Comparison of ENCODE assay signal across 8 mouse cellular contexts in genomic region chr14:105898266-105899111, GRCm38 (mm10). TPM values are rescaled to one million over a fixed set of nuclear protein-coding genes. Genes with fewer than 3 reads are reported as not detected.
DNase-seq lines count a peak whose midpoint lies in the region; ATAC-seq and TF ChIP-seq lines count a peak whose summit lies in the region.

No protein-coding gene starts in this region.

- no peaks in the 10 kb centered on the region for H3K9me3 ChIP-seq in ES-Bruce4 (replicated peaks; ENCODE audit: control insufficient read depth, insufficient read depth, low read length, poor library complexity, severe bottlenecking)
- no peaks in the 10 kb centered on the region for H3K9me3 ChIP-seq in neural tube, embryonic 14.5 days (ENCODE audit: control insufficient read depth, low read length)

- DNase-seq in cerebellum, adult 18-20 months, result peak; percentile 88 to 99
- peak; percentile 86 for DNase-seq in forelimb bud, embryonic 11.5 days (ENCODE audit: low read depth, low spot score)
- peak; percentile 95 for DNase-seq in heart, postnatal 4 days
- DNase-seq in layer of hippocampus, adult 2 months (ENCODE audit: low spot score in 2 of 2), result peak; percentile 80 to 94
- peak; percentile 84 to 89 for DNase-seq in lung, adult 18-20 months
- DNase-seq in telencephalon, adult 2 months (ENCODE audit: low read depth, low spot score), result peak; percentile 33

- H3K9ac ChIP-seq in ES-Bruce4 (ENCODE audit: low read depth, poor library complexity, severe bottlenecking), result peak overlapping the region; percentile 99
- H3K9ac ChIP-seq in neural tube, embryonic 14.5 days (replicated peaks; ENCODE audit: low read depth, low read length), result peak overlapping the region; percentile 83

- no peak for TF ChIP-seq EP300 in ES-Bruce4 (IDR thresholded peaks at IDR 0.05; ENCODE audit: insufficient read depth, low read depth, low read length)

- WGBS in neural tube, embryonic 14.5 days, result under 1% methylated on average over 58 of the region's 58 CpGs

- ATAC-seq in neural tube, embryonic 14.5 days (ENCODE audit: low read depth), result peak; percentile 16

- no peaks in the 10 kb centered on the region for H3K4me1 ChIP-seq in ES-Bruce4 (ENCODE audit: control insufficient read depth, insufficient read depth, low read length)
- peaks cover 9% of the 10 kb centered on the region for H3K4me1 ChIP-seq in neural tube, embryonic 14.5 days (ENCODE audit: control insufficient read depth, insufficient read depth, low read length)

- H3K4me3 ChIP-seq in ES-Bruce4 (ENCODE audit: low read depth, low read length), result peak overlapping the region; percentile 85
- peak overlapping the region; percentile 93 for H3K4me3 ChIP-seq in layer of hippocampus, adult 2 months
- H3K4me3 ChIP-seq in neural tube, embryonic 14.5 days (ENCODE audit: low read depth, low read length), result peak overlapping the region; percentile 84

- TF ChIP-seq POLR2A in ES-Bruce4 (IDR thresholded peaks at IDR 0.05; ENCODE audit: insufficient read depth, low read length), result no peak

- H3K27me3 ChIP-seq in ES-Bruce4 (ENCODE audit: control insufficient read depth, insufficient read depth, low read length, poor library complexity, severe bottlenecking), result no peaks in the 10 kb centered on the region
- no peaks in the 10 kb centered on the region for H3K27me3 ChIP-seq in neural tube, embryonic 14.5 days (ENCODE audit: control insufficient read depth, insufficient read depth, low read length)

- TF ChIP-seq CTCF in ES-Bruce4 (IDR thresholded peaks at IDR 0.05; ENCODE audit: low read depth, low read length), result peak; percentile 63
- TF ChIP-seq CTCF in layer of hippocampus, adult 2 months (conservative IDR thresholded peaks at IDR 0.05), result peak; percentile 100

- H3K27ac ChIP-seq in ES-Bruce4 (ENCODE audit: insufficient read depth, low read length), result peak overlapping the region; percentile 92
- peak overlapping the region; percentile 98 for H3K27ac ChIP-seq in layer of hippocampus, adult 2 months
- H3K27ac ChIP-seq in neural tube, embryonic 14.5 days (ENCODE audit: low read depth, low read length), result peak overlapping the region; percentile 97

- peaks cover 14% of the 10 kb centered on the region for H3K36me3 ChIP-seq in ES-Bruce4 (ENCODE audit: control insufficient read depth, insufficient read depth, low read length, poor library complexity, severe bottlenecking)
- no peaks in the 10 kb centered on the region for H3K36me3 ChIP-seq in neural tube, embryonic 14.5 days (ENCODE audit: control insufficient read depth, insufficient read depth, low read length)

- H3K4me2 ChIP-seq in neural tube, embryonic 14.5 days (ENCODE audit: low read depth, low read length), result peak overlapping the region; percentile 98

RNA-seq across cellular contexts. Expression of gene Spry2, which starts 1.9 kb away (rescaled TPM):
- 69.6 and 71.3 TPM in 2 replicates for polyA plus RNA-seq in ES-Bruce4 (2011; ENCODE audit: insufficient read depth, insufficient read length, low read depth, missing spikeins)
- total RNA-seq in heart, postnatal 4 days (2021), result 10 to 100 TPM; 66.1 to 73.2 TPM
- total RNA-seq in layer of hippocampus, adult 2 months (2021), result 10 to 100 TPM; 66.7 to 74.2 TPM
- polyA plus RNA-seq in neural tube, embryonic 14.5 days (2014; fragmentation: Nextera tagmentation; extraction: Ambion mirVana), result 36.7 and 39.8 TPM in 2 replicates

Comparison
In these comparisons a context has a peak if more than half of its experiments do, and no peak if none do; other contexts are left out.
1. Peak in every context shown above with its lines: DNase-seq, ATAC-seq, H3K4me3 ChIP-seq and H3K27ac ChIP-seq.
2. DNase-seq: peak in every context shown above with its lines; median percentile 95 in heart, postnatal 4 days; 94 in cerebellum, adult 18-20 months; 87 in layer of hippocampus, adult 2 months; 86 in lung, adult 18-20 months; 86 in forelimb bud, embryonic 11.5 days; 33 in telencephalon, adult 2 months.